Mouse (Mus musculus) midbrain, embryonic 16.5 days (tissue): ENCODE measurements at regions not wholly inside any gene's neighbourhood (a gene's known extent, or its start where the extent isn't known, plus 50 kb on each side); places are given as distances from the start of the nearest gene placed in this dataset.

Experiments
- ATAC-seq: fragments of 200-750 bp; cut with Nextera tagmentation; 2 replicates; pipeline ENCODE4 v1.8.0; 2017; ENCODE audit warnings: moderate TSS enrichment
- H3K27ac ChIP-seq: fragments of 300-500 bp; sonication (generic); 2 replicates; pipeline ENCODE4 v1.5.1; 2014; ENCODE audit warnings: mild to moderate bottlenecking, low read length, mixed read lengths
- H3K27me3 ChIP-seq: fragments of 300-500 bp; sonication (generic); 2 replicates; pipeline ENCODE4 v1.6.1; 2014; ENCODE audit warnings: low read depth, low read length, mixed read lengths; ENCODE audit not compliant: control insufficient read depth, insufficient read depth
- H3K36me3 ChIP-seq: fragments of 300-500 bp; sonication (generic); 2 replicates; pipeline ENCODE4 v1.6.1; 2014; ENCODE audit warnings: mild to moderate bottlenecking, low read length, moderate library complexity, mixed read lengths; ENCODE audit not compliant: control insufficient read depth, insufficient read depth
- H3K4me1 ChIP-seq: fragments of 300-500 bp; sonication (generic); 2 replicates; pipeline ENCODE4 v1.6.1; 2014; ENCODE audit warnings: mild to moderate bottlenecking, low read length, mixed read lengths; ENCODE audit not compliant: control insufficient read depth, insufficient read depth
- H3K4me2 ChIP-seq: fragments of 300-500 bp; sonication (generic); 2 replicates; pipeline ENCODE4 v1.6.1; 2014; ENCODE audit warnings: mild to moderate bottlenecking, low read length, mixed read lengths
- H3K4me3 ChIP-seq: fragments of 300-500 bp; sonication (generic); 2 replicates; pipeline ENCODE4 v1.5.1; 2014; ENCODE audit warnings: low read depth, mild to moderate bottlenecking, low read length, moderate library complexity, mixed read lengths
- H3K9ac ChIP-seq: fragments of 300-500 bp; sonication (generic); 2 replicates; pipeline ENCODE4 v1.6.1; 2014; ENCODE audit warnings: low read depth, low read length, mixed read lengths
- H3K9me3 ChIP-seq: fragments of 300-500 bp; sonication (generic); replicated peaks from 2 replicates; pipeline ENCODE4 v1.6.1; 2014; ENCODE audit warnings: mild to moderate bottlenecking, low read length, mixed read lengths; ENCODE audit not compliant: control insufficient read depth, poor library complexity, severe bottlenecking
- WGBS: fragments of 180-500 bp; shearing (Covaris S2); extraction: QIAGEN DNeasy Blood & Tissue Kit; methylation state at CpG from one replicate; pipeline ENCODE4 v1.1.7; 2014; 5-methylcytosine and 5-hydroxymethylcytosine counted together

DNA sequence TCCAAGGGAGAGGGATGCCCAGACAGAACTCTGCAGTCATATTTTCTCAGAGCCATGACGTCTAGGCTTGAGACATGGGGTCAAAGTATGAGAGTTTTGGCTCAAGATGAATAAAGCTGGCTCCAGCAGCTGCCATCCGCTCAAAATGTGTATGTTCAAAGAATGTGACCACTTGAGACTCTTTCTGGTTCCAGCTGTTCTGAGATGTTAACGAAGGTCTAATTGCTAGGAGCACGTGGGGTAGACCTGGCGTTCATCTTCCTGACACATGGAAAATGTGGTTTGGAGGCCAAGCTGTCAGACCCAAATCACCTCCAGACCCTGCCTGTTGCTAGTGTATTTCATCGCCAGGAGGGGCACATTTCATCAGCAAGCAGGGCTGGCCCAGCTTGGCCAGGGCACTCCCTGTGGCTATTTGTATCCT lies 58.9 kb upstream of the Ankrd1 start:
- H3K9me3 ChIP-seq = no peaks in the 10 kb centered on the region
- no peak overlapping the region for H3K4me2 ChIP-seq
- ATAC-seq = no peak
- H3K27ac ChIP-seq = no peak overlapping the region
- no peak overlapping the region for H3K4me3 ChIP-seq
- H3K4me1 ChIP-seq = no peaks in the 10 kb centered on the region
- no peaks in the 10 kb centered on the region for H3K27me3 ChIP-seq
- no peaks in the 10 kb centered on the region for H3K36me3 ChIP-seq
- WGBS = 80% methylated on average over 6 of the region's 6 CpGs
- H3K9ac ChIP-seq = no peak overlapping the region

- Histone ChIP-seq H3K27me3 (no peaks in the 10 kb centered on the region), H3K9ac (no peak overlapping the region), H3K27ac (no peak overlapping the region), H3K4me3 (no peak overlapping the region), H3K4me2 (no peak overlapping the region), H3K36me3 (no peaks in the 10 kb centered on the region), H3K4me1 (no peaks in the 10 kb centered on the region), H3K9me3 (no peaks in the 10 kb centered on the region)
- 74% methylated on average over 7 of the region's 7 CpGs for WGBS
- ATAC-seq = no peak
Observed at GRCm38 (mm10) chr19:36180329-36180728, 60.4 kb upstream of the Ankrd1 start.

- no peak for ATAC-seq
- Histone ChIP-seq H3K27me3 (no peaks in the 10 kb centered on the region), H3K36me3 (no peaks in the 10 kb centered on the region), H3K4me3 (no peak overlapping the region), H3K9ac (no peak overlapping the region), H3K9me3 (no peaks in the 10 kb centered on the region), H3K4me1 (no peaks in the 10 kb centered on the region), H3K4me2 (no peak overlapping the region), H3K27ac (no peak overlapping the region)
- WGBS = 63% methylated on average over 2 of the region's 2 CpGs
Observed at GRCm38 (mm10) chr19:36181535-36181934, 61.6 kb upstream of the Ankrd1 start.

- no peak overlapping the region for H3K4me3 ChIP-seq
- WGBS = 35% methylated on average over 2 of the region's 2 CpGs
- H3K9me3 ChIP-seq = no peaks in the 10 kb centered on the region
- H3K27me3 ChIP-seq = no peaks in the 10 kb centered on the region
- no peak overlapping the region for H3K4me2 ChIP-seq
- H3K4me1 ChIP-seq = no peaks in the 10 kb centered on the region
- ATAC-seq = peak; percentile 67; the same call in 1 of the 2 replicates
- H3K27ac ChIP-seq = no peak overlapping the region
- H3K9ac ChIP-seq = no peak overlapping the region
- no peaks in the 10 kb centered on the region for H3K36me3 ChIP-seq
Observed at GRCm38 (mm10) chr19:36183127-36183526, 63.2 kb upstream of the Ankrd1 start.

- H3K9me3 ChIP-seq = no peaks in the 10 kb centered on the region
- H3K27ac ChIP-seq = no peak overlapping the region
- 91% methylated on average over 5 of the region's 5 CpGs for WGBS
- H3K9ac ChIP-seq = no peak overlapping the region
- H3K27me3 ChIP-seq = no peaks in the 10 kb centered on the region
- H3K4me1 ChIP-seq = no peaks in the 10 kb centered on the region
- no peaks in the 10 kb centered on the region for H3K36me3 ChIP-seq
- no peak overlapping the region for H3K4me2 ChIP-seq
- no peak for ATAC-seq
- H3K4me3 ChIP-seq = no peak overlapping the region
Observed at GRCm38 (mm10) chr19:36189662-36190061, 69.8 kb upstream of the Ankrd1 start.

DNA sequence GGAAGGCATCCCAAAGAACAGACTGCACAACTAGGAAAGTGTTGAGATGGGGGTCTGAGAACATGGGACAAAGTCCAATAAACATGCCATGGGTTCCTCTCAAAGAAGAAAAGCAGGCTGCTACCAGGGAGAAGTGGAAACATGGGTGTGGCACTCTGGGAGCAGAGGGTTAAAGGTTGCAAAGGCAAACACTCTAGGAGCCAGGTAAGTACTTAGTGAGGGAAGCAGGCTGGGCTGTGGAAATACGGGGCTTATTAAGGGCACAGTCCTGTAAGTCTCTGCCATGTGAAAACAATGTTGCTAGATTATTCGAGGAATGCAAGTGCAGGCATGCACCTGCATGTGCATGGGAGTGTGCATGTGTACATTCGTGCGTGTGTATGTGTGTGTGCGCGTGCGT lies 71.7 kb upstream of the Ankrd1 start:
- ATAC-seq = no peak
- Histone ChIP-seq H3K4me1 (no peaks in the 10 kb centered on the region), H3K9ac (no peak overlapping the region), H3K9me3 (no peaks in the 10 kb centered on the region), H3K4me2 (no peak overlapping the region), H3K27ac (no peak overlapping the region), H3K4me3 (no peak overlapping the region), H3K36me3 (no peaks in the 10 kb centered on the region), H3K27me3 (no peaks in the 10 kb centered on the region)
- 96% methylated on average over 7 of the region's 7 CpGs for WGBS

DNA sequence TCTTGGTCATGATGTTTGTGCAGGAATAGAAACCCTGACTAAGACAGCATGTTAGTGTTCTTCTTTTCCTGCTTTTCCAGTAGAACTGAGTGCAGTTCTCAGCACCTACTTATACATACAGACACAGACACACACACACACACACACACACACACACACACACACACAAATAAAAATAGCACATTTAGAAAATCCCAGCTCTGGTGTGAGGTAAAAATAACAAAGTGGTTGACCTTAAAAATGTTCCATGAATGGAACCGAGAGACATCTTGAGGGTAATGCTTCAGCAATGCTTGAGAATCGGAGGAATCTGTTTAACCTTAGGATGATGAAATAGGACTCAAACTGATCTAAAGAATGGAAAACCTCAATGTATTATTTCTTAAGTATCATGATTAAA lies 84.4 kb upstream of the Ankrd1 start:
- WGBS = 99% methylated on average over 2 of the region's 2 CpGs
- H3K4me3 ChIP-seq = no peak overlapping the region
- H3K36me3 ChIP-seq = no peaks in the 10 kb centered on the region
- H3K27ac ChIP-seq = no peak overlapping the region
- no peaks in the 10 kb centered on the region for H3K27me3 ChIP-seq
- no peak for ATAC-seq
- H3K9ac ChIP-seq = no peak overlapping the region
- no peaks in the 10 kb centered on the region for H3K9me3 ChIP-seq
- peaks cover 8% of the 10 kb centered on the region for H3K4me1 ChIP-seq
- no peak overlapping the region for H3K4me2 ChIP-seq

DNA sequence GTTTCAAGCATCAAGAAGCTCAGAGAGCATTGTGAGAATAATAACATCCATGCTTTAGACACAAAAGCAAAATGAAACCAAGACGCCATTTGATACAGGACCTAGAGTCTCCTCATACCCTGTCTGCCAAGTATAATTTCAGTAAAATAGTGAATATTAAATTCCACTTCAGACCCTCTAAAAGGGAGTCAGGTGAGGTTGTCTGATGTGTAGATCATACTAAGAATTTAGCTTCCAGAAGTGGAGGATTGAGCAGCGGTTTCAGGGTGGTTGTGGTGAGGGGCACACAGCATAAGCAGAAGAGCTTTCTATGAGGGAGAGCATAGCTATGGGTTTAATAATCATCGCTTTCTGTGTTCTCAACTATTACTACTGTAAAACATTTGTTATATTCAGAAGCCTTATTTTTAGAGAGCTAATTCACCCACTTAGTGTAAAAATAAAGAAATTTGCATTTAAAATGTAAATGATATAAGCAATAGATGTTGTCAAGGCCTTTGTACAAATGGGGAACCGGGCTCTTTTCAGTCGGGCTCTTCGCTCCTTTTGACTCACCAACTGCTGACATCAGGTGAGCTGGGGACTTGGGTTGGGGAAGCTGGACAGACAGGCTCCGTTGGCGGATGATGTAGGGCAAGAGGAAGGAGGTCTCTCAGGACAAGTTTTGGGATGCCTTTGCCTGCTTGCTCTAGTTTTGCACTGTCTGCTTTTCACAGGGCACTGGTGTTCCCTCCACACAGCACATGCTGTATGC lies 85.2 kb upstream of the Ankrd1 start:
- H3K4me2 ChIP-seq = no peak overlapping the region
- H3K9me3 ChIP-seq = no peaks in the 10 kb centered on the region
- peaks cover 8% of the 10 kb centered on the region for H3K4me1 ChIP-seq
- H3K27me3 ChIP-seq = no peaks in the 10 kb centered on the region
- WGBS = 93% methylated on average over 8 of the region's 8 CpGs
- H3K4me3 ChIP-seq = no peak overlapping the region
- ATAC-seq = no peak
- H3K27ac ChIP-seq = no peak overlapping the region
- H3K36me3 ChIP-seq = no peaks in the 10 kb centered on the region
- no peak overlapping the region for H3K9ac ChIP-seq

GRCm38 (mm10) chr19:36207735-36208288 lies 87.9 kb upstream of the Ankrd1 start:
- ATAC-seq = 0 out of 2 replicates have a peak, but pooled peaks have one; percentile 45
- Histone ChIP-seq H3K36me3 (no peaks in the 10 kb centered on the region), H3K9ac (no peak overlapping the region), H3K4me2 (no peak overlapping the region), H3K4me1 (peaks cover 8% of the 10 kb centered on the region), H3K9me3 (no peaks in the 10 kb centered on the region), H3K27ac (0 out of 2 replicates have a peak overlapping the region, but pooled peaks have one; percentile 13), H3K4me3 (no peak overlapping the region), H3K27me3 (no peaks in the 10 kb centered on the region)
- WGBS = 45% methylated on average over 7 of the region's 7 CpGs
